Comparison of ENCODE assay signal across 18 mouse cellular contexts in genomic region chr13:95081082-95081481, GRCm38 (mm10).
DNase-seq lines count a peak whose midpoint lies in the region; TF ChIP-seq lines count a peak whose summit lies in the region.
"Had no signal": no experiment of that assay in that cellular context is flagged by ENCODE, and none has a peak within 500 bp of the region (broad histone marks: within the 10 kb centered on the region; RNA-seq: fewer than 3 reads in every experiment).

No protein-coding gene starts in this region.

- H3K27me3 ChIP-seq in cerebellum, adult 2 months (ENCODE audit: control insufficient read depth, insufficient read depth, low read length) = no peaks in the 10 kb centered on the region
- H3K27me3 ChIP-seq: embryonic facial prominence, embryonic 13.5 days; forebrain, embryonic 12.5 days; midbrain, embryonic 12.5 days had no signal

- no peak for TF ChIP-seq CTCF in cortical plate, adult 2 months (IDR thresholded peaks at IDR 0.05; ENCODE audit: extremely low read depth, insufficient read depth, low read length)
- TF ChIP-seq CTCF in cerebellum, adult 2 months (IDR thresholded peaks at IDR 0.05; ENCODE audit: borderline replicate concordance, insufficient read depth, low read depth, low read length) = no peak

- H3K4me1 ChIP-seq in cortical plate, adult 2 months (ENCODE audit: control insufficient read depth, insufficient read depth, low read length) = peaks cover 16% of the 10 kb centered on the region
- no peaks in the 10 kb centered on the region for H3K4me1 ChIP-seq in cerebellum, adult 2 months (ENCODE audit: control insufficient read depth, insufficient read depth, low read length)
- H3K4me1 ChIP-seq: embryonic facial prominence, embryonic 13.5 days; forebrain, embryonic 12.5 days; midbrain, embryonic 12.5 days had no signal

- no peak for TF ChIP-seq POLR2A in cortical plate, adult 2 months (IDR thresholded peaks at IDR 0.05; ENCODE audit: extremely low read depth, insufficient read depth, low read length)
- no peak for TF ChIP-seq POLR2A in cerebellum, adult 2 months (IDR thresholded peaks at IDR 0.05; ENCODE audit: borderline replicate concordance, insufficient read depth, low read length)

- H3K27ac ChIP-seq in cortical plate, adult 2 months (ENCODE audit: insufficient read depth, low read length) = peak overlapping the region; percentile 72
- H3K27ac ChIP-seq in cerebellum, adult 2 months (ENCODE audit: insufficient read depth, low read length) = no peak overlapping the region
- H3K27ac ChIP-seq: embryonic facial prominence, embryonic 13.5 days; forebrain, embryonic 12.5 days; hindbrain, embryonic 10.5 days; midbrain, embryonic 12.5 days had no signal

- intact Hi-C loops in heart, postnatal 14 days (cut with DNase I) = no loop called here

- DNase-seq in frontal cortex, adult 2 months (ENCODE audit: extremely low spot score in 1 of 2, low spot score in 1 of 2) = peak; percentile 62 to 63
- no peak for DNase-seq in frontal cortex, postnatal 14 days (ENCODE audit: low spot score in 2 of 2)
- DNase-seq in layer of hippocampus, adult 9-11 months = peak; percentile 43
- no peak for DNase-seq in layer of hippocampus, adult 11-12 months (ENCODE audit: low spot score)
- DNase-seq in heart, postnatal 14 days = peak; percentile 15
- DNase-seq in cerebellum, adult 9-10 months = no peak
- no peak for DNase-seq in cerebellum, adult 2 months
- DNase-seq: adrenal gland, adult 2 months; cerebellum, postnatal 14 days; kidney, postnatal 14 days; layer of hippocampus, postnatal 36 days; lung, adult 18-20 months; thymus, adult 18-20 months had no signal

- WGBS in cerebellum, adult 2 months = 77% methylated on average over 7 of the region's 7 CpGs

- no peak overlapping the region for H3K4me3 ChIP-seq in cortical plate, adult 2 months (ENCODE audit: insufficient read depth, low read length)
- no peak overlapping the region for H3K4me3 ChIP-seq in cerebellum, adult 2 months (replicated peaks; ENCODE audit: insufficient read depth, low read depth, low read length)
- H3K4me3 ChIP-seq: embryonic facial prominence, embryonic 13.5 days; forebrain, embryonic 12.5 days; hindbrain, embryonic 10.5 days; midbrain, embryonic 12.5 days had no signal

Comparison
In these comparisons a context has a peak if more than half of its experiments do, and no peak if none do; other contexts are left out.
1. DNase-seq: peak in frontal cortex, adult 2 months (2 of 2), layer of hippocampus, adult 9-11 months (single experiment) and heart, postnatal 14 days (2 of 2); none in frontal cortex, postnatal 14 days (0 of 2), layer of hippocampus, adult 11-12 months (single experiment), cerebellum, adult 9-10 months (single experiment) and cerebellum, adult 2 months (0 of 2).